Mouse (Mus musculus) limb, embryonic 14.5 days (tissue): ENCODE measurements around the gene Gapdh. TPM values are rescaled to one million over a fixed set of nuclear protein-coding genes. Genes with fewer than 3 reads are reported as not detected.

ENCODE experiments used
- ATAC-seq: fragments of 200-750 bp; cut with Nextera tagmentation; 2 replicates; pipeline ENCODE4 v1.8.0; 2017; ENCODE audit warnings: low read depth, moderate number of reproducible peaks, moderate TSS enrichment; ENCODE audit not compliant: low FRiP score
- DNase-seq: peaks from one replicate; pipeline ENCODE4 v3.0.0-alpha.2; 2015; ENCODE audit warnings: low spot score
- H3K27ac ChIP-seq: fragments of 300-500 bp; sonication (generic); replicated peaks from 2 replicates; pipeline ENCODE4 v1.5.1; 2014; ENCODE audit warnings: low read depth, mild to moderate bottlenecking, low read length, moderate library complexity, mixed read lengths
- H3K27me3 ChIP-seq: fragments of 300-500 bp; sonication (generic); 2 replicates; pipeline ENCODE4 v1.6.1; 2014; ENCODE audit warnings: low read length, mixed read lengths; ENCODE audit not compliant: control insufficient read depth, insufficient read depth
- H3K36me3 ChIP-seq: fragments of 300-500 bp; sonication (generic); 2 replicates; pipeline ENCODE4 v1.6.1; 2014; ENCODE audit warnings: mild to moderate bottlenecking, low read length, moderate library complexity, mixed read lengths; ENCODE audit not compliant: control insufficient read depth, insufficient read depth
- H3K4me1 ChIP-seq: fragments of 300-500 bp; sonication (generic); 2 replicates; pipeline ENCODE4 v1.6.1; 2014; ENCODE audit warnings: antibody characterized with exemption, low read length, mixed read lengths; ENCODE audit not compliant: control insufficient read depth, insufficient read depth
- H3K4me2 ChIP-seq: fragments of 300-500 bp; sonication (generic); replicated peaks from 2 replicates; pipeline ENCODE4 v1.6.1; 2014; ENCODE audit warnings: low read depth, mild to moderate bottlenecking, low read length, moderate library complexity; ENCODE audit not compliant: severe bottlenecking
- H3K4me3 ChIP-seq: fragments of 300-500 bp; sonication (generic); replicated peaks from 2 replicates; pipeline ENCODE4 v1.5.1; 2014; ENCODE audit warnings: low read length
- H3K9ac ChIP-seq: fragments of 300-500 bp; sonication (generic); 2 replicates; pipeline ENCODE4 v1.6.1; 2014; ENCODE audit warnings: mild to moderate bottlenecking, low read depth, low read length, moderate library complexity; ENCODE audit not compliant: severe bottlenecking
- H3K9me3 ChIP-seq: fragments of 300-500 bp; sonication (generic); 2 replicates; pipeline ENCODE4 v1.6.1; 2016; ENCODE audit warnings: low read length; ENCODE audit not compliant: control insufficient read depth
- POLR2A ChIP-seq: fragments of 200-500 bp; IDR thresholded peaks from 2 replicates; pipeline ENCODE4 v1.8.0; 2012; ENCODE audit warnings: inconsistent platforms, mild to moderate bottlenecking, moderate library complexity, borderline replicate concordance; ENCODE audit not compliant: insufficient read depth, insufficient read length; ENCODE audit errors: extremely low read depth
- WGBS: fragments of 180-500 bp; shearing (Covaris S2); extraction: QIAGEN DNeasy Blood & Tissue Kit; methylation state at CpG from one replicate; pipeline ENCODE4 v1.1.7; 2014; 5-methylcytosine and 5-hydroxymethylcytosine counted together
- polyA plus RNA-seq, 2 experiments: library from polyadenylated mRNA; depleted of rRNA in 1 of 2; stranded (reverse) in 1 of 2; unstranded in 1 of 2; fragments of >200 nt; fragmentation: Nextera tagmentation in 1 of 2; extraction: Ambion mirVana in 1 of 2; gene quantifications; 2 replicates each; pipeline versions ENCODE4 v1.2.1 to v1.2.3; 2012 to 2014

Gapdh gene
- polyA plus RNA-seq, 2 experiments = 1,691 to 3,758 TPM

DNA sequence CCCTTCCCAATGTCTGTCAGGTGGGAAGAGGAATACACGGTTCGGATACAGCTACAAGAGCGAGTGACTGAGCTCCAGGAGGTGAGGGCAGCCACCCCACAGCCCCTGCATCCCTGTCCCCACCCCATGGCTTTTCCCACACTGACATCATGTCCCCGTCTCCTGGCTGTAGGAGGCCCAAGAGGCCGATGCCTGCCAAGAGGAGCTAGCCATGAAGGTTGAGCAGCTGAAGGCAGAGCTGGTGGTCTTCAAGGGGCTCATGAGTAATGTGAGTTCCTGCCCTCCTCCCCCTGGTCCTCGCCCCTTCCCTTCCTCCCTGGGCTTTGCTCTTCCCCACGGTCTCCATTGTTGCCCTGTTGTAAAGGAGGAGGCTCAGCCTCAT is 16.7 kb downstream of the Gapdh start:
- Histone ChIP-seq H3K9ac (0 out of 2 replicates have a peak overlapping the region, but pooled peaks have one; percentile 7), H3K4me3 (no peak overlapping the region), H3K4me2 (no peak overlapping the region), H3K9me3 (no peaks in the 10 kb centered on the region), H3K4me1 (peaks cover 20% of the 10 kb centered on the region), H3K27me3 (no peaks in the 10 kb centered on the region), H3K36me3 (peaks cover 40% of the 10 kb centered on the region), H3K27ac (peak overlapping the region; percentile 67)
- 69% methylated on average over 7 of the region's 7 CpGs for WGBS
- no peak for ATAC-seq
- DNase-seq = no peak
- TF ChIP-seq POLR2A = no peak

DNA sequence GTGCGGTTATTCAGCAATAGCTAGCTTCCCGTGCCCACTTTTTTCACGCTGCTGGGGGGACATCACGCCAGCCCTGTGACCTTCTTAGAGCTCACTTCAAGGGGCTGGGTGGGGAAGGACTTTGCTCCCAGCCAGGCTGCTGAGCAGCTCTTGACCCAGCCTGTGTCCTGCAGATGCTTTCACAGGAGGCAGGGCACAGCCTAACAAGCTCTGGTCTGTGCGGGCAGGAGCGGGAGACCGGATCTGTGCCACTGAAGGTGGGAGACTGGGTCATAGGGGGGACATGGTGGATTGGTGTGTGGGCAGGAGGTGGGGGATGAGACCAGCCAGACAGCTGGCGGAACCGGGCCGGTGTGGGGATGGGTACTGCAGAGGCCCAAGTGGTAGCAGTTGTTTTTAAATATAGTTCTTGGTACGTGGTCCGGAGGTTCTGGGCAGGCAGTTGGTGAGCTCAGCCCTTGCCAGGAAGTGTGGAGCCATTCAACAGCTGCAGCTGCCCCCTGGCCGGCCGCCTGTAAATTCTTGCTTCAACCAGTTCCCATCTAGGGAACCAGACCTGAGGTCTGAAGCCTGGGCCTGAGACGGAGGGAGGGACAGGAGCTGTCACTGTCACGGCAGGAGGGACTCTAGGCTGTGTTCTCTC is 17.2 kb downstream of the Gapdh start:
- WGBS = 78% methylated on average over 16 of the region's 16 CpGs
- H3K4me1 ChIP-seq = peaks cover 20% of the 10 kb centered on the region

DNA sequence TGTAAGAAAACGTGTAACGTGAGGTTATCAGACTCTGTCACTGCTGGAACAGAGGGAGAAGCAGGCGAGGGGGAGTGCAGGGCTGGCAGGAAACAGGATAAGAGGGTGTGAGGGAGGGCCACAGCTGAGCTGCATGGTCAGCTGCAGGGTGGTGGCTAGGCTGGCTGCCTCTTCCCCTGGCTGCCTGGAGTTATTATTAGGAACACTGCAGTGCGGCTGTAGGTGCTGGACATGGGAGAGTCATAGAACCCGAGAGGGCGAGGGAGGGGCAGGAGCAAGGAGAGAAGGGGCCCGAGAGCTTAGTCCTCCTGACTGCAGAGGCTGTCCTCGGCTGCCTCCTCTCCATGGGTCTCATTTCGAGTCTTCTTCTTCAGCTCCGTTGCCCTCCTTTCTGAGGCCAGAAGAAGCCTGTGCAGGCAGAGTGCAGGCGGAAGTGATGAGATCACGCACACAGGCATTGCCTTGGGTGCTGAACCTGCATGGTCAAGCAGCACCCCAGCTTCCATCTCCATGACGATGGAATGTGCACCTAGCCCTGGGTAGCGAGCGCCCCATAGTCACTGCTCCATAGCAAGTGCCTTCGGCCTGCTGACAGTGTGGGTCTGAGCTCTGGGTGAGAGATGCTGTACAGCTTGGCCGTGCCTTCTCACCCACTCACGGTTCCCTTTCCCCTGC is 17.9 kb downstream of the Gapdh start:
- peaks cover 20% of the 10 kb centered on the region for H3K4me1 ChIP-seq
- no peak overlapping the region for H3K4me3 ChIP-seq
- no peak for TF ChIP-seq POLR2A
- 0 out of 2 replicates have a peak overlapping the region, but pooled peaks have one; percentile 5 for H3K4me2 ChIP-seq
- 70% methylated on average over 18 of the region's 18 CpGs for WGBS
- peak overlapping the region; percentile 67 for H3K27ac ChIP-seq
- peak; percentile 27 for DNase-seq
- ATAC-seq = no peak
- peak overlapping the region; percentile 31; the same call in 1 of the 2 replicates for H3K9ac ChIP-seq
- peaks cover 42% of the 10 kb centered on the region for H3K36me3 ChIP-seq
- H3K27me3 ChIP-seq = no peaks in the 10 kb centered on the region
- no peaks in the 10 kb centered on the region for H3K9me3 ChIP-seq

More for the DNA sequence above, 17.2 kb downstream of the Gapdh start:
- 0 out of 2 replicates have a peak overlapping the region, but pooled peaks have one; percentile 7 for H3K9ac ChIP-seq
- ATAC-seq = peak; percentile 11; the same call in 1 of the 2 replicates
- no peak overlapping the region for H3K4me3 ChIP-seq
- no peak for TF ChIP-seq POLR2A
- H3K9me3 ChIP-seq = no peaks in the 10 kb centered on the region
- H3K27me3 ChIP-seq = no peaks in the 10 kb centered on the region
- DNase-seq = peak; percentile 57
- peaks cover 42% of the 10 kb centered on the region for H3K36me3 ChIP-seq
- peak overlapping the region; percentile 67 for H3K27ac ChIP-seq
- H3K4me2 ChIP-seq = no peak overlapping the region

DNA sequence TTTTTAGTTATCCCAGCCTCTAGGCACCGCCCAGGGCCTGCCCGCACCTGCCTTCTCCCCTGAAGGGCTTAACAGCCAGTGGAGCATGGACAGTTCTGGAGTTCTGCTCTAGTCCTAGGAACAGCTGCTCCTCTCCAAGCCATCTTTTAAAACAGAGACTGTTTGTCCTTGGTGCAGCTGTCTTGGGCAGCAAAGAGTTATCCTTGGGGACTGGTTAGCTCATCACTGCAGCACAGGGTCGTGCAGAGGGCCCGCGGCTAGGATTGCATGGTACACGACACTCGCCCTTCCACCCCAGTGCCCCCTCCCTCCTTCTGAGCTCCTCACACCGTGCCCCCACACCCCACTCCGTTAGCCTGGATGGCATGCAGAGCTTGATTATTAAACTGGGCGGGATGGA is 18.9 kb downstream of the Gapdh start:
- Histone ChIP-seq H3K27ac (0 out of 2 replicates have a peak overlapping the region, but pooled peaks have one; percentile 19), H3K4me2 (peak overlapping the region; percentile 90; the same call in 1 of the 2 replicates), H3K36me3 (peaks cover 39% of the 10 kb centered on the region), H3K9me3 (no peaks in the 10 kb centered on the region), H3K27me3 (no peaks in the 10 kb centered on the region), H3K9ac (peak overlapping the region; percentile 87), H3K4me3 (no peak overlapping the region), H3K4me1 (peaks cover 20% of the 10 kb centered on the region)
- DNase-seq (peak; percentile 53), ATAC-seq (peak; percentile 27)
- WGBS = 61% methylated on average over 10 of the region's 10 CpGs
- no peak for TF ChIP-seq POLR2A

DNA sequence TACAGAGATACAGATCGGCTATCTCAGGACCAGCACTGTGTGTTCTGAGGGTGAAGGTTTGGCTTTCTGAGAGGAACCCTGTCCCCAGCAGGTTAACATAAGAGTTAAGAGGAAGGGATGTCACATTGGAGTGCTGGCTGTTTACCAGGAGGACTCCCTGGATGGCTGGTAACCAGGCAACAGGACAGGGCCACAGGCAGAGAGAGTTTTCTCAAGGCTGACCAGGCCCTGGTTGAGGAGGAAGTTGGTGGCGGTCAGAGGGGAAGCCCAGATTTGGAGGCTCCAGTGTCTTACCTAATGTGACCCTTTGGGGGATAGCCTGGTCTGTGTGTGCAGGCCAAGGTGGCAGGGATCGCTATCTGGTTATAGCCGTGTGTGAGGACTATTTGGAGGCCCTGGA is 19.5 kb downstream of the Gapdh start:
- no peak for TF ChIP-seq POLR2A
- H3K4me2 ChIP-seq = peak overlapping the region; percentile 90; the same call in 1 of the 2 replicates
- DNase-seq = no peak
- peak overlapping the region; percentile 87 for H3K9ac ChIP-seq
- H3K9me3 ChIP-seq = no peaks in the 10 kb centered on the region
- H3K27ac ChIP-seq = 0 out of 2 replicates have a peak overlapping the region, but pooled peaks have one; percentile 19
- no peak for ATAC-seq
- 69% methylated on average over 4 of the region's 4 CpGs for WGBS
- H3K36me3 ChIP-seq = peaks cover 41% of the 10 kb centered on the region
- H3K27me3 ChIP-seq = no peaks in the 10 kb centered on the region
- peak overlapping the region; percentile 71 for H3K4me3 ChIP-seq
- peaks cover 20% of the 10 kb centered on the region for H3K4me1 ChIP-seq
